Mouse (Mus musculus): ENCODE data around the gene Lrrtm1.

Lrrtm1 gene

DNA sequence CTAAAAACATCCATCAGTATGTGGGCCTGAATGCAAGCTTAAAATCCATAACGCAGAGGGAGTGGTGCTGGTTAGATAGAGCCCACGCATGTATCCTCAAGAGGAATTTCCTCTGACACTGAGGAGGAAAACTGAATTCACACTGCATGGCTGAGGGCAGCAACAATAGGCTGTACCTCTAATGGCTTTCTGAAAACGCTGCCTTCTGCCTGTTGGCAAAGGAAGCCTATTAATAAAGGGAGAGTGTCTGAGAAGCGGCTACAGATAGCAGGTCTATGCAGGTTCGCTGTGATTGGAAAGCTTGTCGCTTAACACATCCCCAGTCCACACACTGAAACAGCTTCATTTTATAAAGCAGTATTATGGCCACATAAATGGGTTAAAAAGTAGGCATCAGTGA is 48.9 kb downstream of the Lrrtm1 start:
- CTCF ChIA-PET: no interaction called here
- POLR2A ChIA-PET: no interaction called here

DNA sequence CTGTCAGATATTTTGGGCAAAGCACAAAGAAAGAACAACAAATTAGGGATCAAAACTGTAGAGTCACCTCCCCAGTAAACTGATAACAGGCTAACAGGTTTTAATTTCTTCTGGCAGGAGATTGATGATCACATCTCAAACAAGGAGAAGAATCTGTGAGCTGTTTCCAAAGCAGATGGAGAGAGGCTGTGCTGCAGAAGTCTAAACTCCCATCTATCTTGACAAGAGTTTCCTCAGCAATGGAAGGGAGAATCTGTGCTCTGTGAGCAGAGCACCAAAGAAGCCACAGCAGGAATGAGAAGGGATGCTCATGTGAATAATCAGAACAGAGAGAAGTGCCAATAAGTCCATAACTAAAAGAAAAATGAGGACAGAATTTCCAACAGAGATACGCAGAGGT is 58.8 kb downstream of the Lrrtm1 start:
- ChIA-PET POLR2A (no interaction called here), CTCF (no interaction called here)

GRCm38 (mm10) chr6:77306796-77307195 is 64.3 kb downstream of the Lrrtm1 start:
- POLR2A ChIA-PET: no interaction called here
- CTCF ChIA-PET: no interaction called here

All from embryonic stem cell, embryonic (primary cell).